ENCODE assay signal across 14 mouse cellular contexts in the genomic region with DNA sequence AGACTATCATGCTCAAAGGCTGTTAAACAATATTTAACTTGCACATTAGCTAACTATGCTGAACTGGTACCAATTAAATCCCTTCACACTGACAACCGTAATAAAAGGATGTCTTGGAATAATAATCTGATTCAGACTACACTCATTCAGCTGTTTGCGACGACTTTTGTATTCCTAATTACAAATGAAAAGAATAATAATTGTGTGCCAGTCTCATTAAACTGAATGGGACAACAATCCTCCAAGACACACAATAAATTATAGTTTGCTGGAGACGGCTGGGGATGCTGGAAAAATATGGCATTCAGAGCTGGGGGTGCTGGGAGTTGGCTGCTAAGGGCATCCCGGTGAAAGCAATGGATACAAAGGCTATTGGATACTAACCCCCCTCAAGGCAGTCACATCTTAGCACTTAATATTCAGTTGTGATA.
"Had no signal": no experiment of that assay in that cellular context is flagged by ENCODE, and none has a peak within 500 bp of the region (broad histone marks: within the 10 kb centered on the region; RNA-seq: fewer than 3 reads in every experiment).

No protein-coding gene starts in this region.

- DNase-seq: kidney, adult 11 months; kidney, postnatal 14 days; lung, embryonic 14.5 days; lung, postnatal 10 days; lung, postnatal 4 days; right cerebral cortex, postnatal 4 days; spleen, adult 18-20 months; thymus, adult 18-20 months; thymus, postnatal 25 days had no signal

- H3K4me3 ChIP-seq: limb, embryonic 15.5 days; liver, embryonic 12.5 days; myocyte; neural tube, embryonic 15.5 days had no signal

- H3K4me2 ChIP-seq: limb, embryonic 15.5 days; liver, embryonic 12.5 days; lung, embryonic 14.5 days; midbrain, embryonic 11.5 days; neural tube, embryonic 15.5 days had no signal

- H3K9me3 ChIP-seq: limb, embryonic 15.5 days; liver, embryonic 12.5 days; neural tube, embryonic 15.5 days had no signal

- ATAC-seq: liver, embryonic 12.5 days had no signal

- H3K27me3 ChIP-seq: limb, embryonic 15.5 days; liver, embryonic 12.5 days; neural tube, embryonic 15.5 days had no signal

- H3K9ac ChIP-seq: limb, embryonic 15.5 days; liver, embryonic 12.5 days; lung, embryonic 14.5 days; neural tube, embryonic 15.5 days had no signal

- H3K36me3 ChIP-seq: limb, embryonic 15.5 days; liver, embryonic 12.5 days; neural tube, embryonic 15.5 days had no signal

- H3K4me1 ChIP-seq: limb, embryonic 15.5 days; liver, embryonic 12.5 days; neural tube, embryonic 15.5 days had no signal

- H3K27ac ChIP-seq: limb, embryonic 15.5 days; liver, embryonic 12.5 days; neural tube, embryonic 15.5 days had no signal
